Mouse (Mus musculus) bone marrow, adult 2 months (tissue): ENCODE results near the gene Prickle4.
A peak's percentile ranks its signal among the peaks of the same experiment; 100 is the strongest.

Experiments
- CTCF ChIP-seq: fragments of 200-500 bp; IDR thresholded peaks from 2 replicates; pipeline ENCODE4 v1.5.1; 2011; ENCODE audit warnings: low read length, control low read depth; ENCODE audit not compliant: control insufficient read depth, insufficient read depth
- POLR2A ChIP-seq: fragments of 200-500 bp; IDR thresholded peaks from 2 replicates; pipeline ENCODE4 v1.6.1; 2011; ENCODE audit warnings: low read depth, mild to moderate bottlenecking, control low read depth, low read length, borderline replicate concordance; ENCODE audit not compliant: control insufficient read depth

DNA sequence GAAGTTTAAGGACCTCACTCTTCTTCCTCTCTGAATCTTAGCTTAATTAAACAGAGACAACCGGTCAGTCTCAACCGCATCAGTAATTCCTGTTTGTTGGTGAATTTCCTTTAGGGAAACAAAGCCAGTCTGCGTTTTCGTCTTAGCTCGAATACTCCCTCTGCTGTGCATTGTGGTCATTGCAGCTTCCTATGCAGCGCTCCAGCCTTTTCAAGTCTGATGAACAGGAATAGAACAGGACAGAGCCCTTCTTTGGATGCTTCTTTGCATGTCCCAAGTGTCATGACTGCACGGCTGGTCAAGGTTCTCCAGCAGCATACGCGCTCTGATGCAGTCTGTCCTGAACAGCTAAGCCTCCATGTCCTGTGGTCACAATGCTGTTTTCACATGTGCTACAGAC is 18.0 kb downstream of the Prickle4 start:
- TF ChIP-seq POLR2A (no peak), CTCF (peak; percentile 49)
